Mouse (Mus musculus) hematopoietic stem cell, adult 5-6 weeks (primary cell): ENCODE data around the gene Olfr1414. TPM values are rescaled to one million over a fixed set of nuclear protein-coding genes. Genes with fewer than 3 reads are reported as not detected.
A peak's percentile ranks its signal among the peaks of the same experiment; 100 is the strongest.
"Not testable (repeated sequence)": the region's sequence is repeated elsewhere in the genome, so short reads cannot be mapped to it uniquely, and the experiment has no call there.

Experiments
- ATAC-seq, 2 experiments: fragments of 125-278 bp in 1 of 2; replicated peaks in 1 of 2; 2 replicates each; pipeline ENCODE4 v1.8.0; 2016 to 2017; ENCODE audit warnings: inconsistent platforms in 2 of 2, mild to moderate bottlenecking in 2 of 2, moderate number of reproducible peaks in 2 of 2, low read depth in 1 of 2, moderate TSS enrichment in 1 of 2; ENCODE audit not compliant: low FRiP score in 2 of 2, poor library complexity in 2 of 2, severe bottlenecking in 2 of 2, insufficient read depth in 1 of 2, low TSS enrichment in 1 of 2
- total RNA-seq: library from RNA; stranded (forward); fragments of 172-1452, 232-1000 nt; gene quantifications from 2 replicates; pipeline ENCODE4 v1.2.3, GENCODE M21; 2017

Olfr1414 gene
- total RNA-seq: not detected in 2 replicates

DNA sequence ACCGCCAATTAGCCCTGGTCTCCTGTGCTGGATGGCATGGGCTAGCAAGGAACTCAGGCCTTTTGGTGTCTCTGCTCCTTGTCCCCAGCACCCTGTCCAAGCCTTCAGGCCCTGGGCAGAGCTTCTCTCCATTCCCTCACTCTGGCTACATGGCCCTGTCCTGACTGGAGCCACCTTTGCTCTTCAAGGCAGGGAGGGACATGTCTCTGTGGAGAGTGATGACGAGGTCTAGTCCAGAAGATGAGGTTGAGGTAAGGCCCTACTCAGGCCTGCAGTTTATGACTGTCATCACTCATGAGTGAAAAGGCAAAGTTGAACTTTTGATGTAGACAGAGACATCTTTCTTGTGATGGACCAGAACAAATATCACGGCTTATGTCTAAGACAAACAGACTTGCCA lies at the start of gene Olfr1414:
Gene Olfr1414, minus strand, starts transcription at position 101 of the 400 bp plus-strand sequence.
- no peak for ATAC-seq

DNA sequence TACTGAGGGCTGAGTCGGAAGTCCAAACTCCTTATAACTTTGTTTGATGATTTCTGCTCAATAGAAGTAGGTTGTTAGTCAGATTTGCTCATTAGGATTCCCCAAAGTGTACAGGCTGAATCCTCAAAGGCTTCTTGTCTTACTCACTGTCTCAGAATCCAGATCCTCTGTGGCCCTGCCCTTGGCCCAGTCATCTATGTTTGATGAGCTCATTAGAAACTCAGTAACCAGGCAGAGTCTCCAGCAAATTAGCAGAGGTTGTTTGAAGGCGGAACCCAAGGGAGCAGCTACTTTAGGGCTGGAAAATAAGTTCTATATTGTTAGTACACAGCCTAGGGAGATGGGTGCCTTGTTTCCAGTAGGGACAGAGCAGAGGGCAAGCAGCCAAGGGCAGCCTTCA lies 27.5 kb upstream of the Olfr1414 start:
- no peak for ATAC-seq

DNA sequence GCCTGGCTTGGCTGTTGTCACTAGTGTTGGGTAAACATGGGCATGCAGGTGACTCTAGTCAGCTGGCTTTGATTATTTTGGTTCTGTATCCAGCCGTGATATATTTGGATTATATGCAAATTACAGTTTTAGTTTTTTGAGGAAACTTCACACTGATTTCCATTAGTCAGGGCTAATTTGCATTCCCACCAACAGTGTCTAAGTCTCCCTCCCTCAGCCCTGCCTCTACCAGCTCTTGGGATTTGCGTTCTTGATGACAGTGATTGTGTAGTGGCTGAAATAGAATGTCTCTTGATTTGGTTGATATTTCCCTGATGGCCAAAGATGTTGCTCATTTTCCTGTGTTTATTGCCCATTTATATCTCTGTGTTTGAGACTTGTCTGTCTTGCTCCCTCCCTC lies 20.6 kb upstream of the Olfr1414 start:
- no peak for ATAC-seq

DNA sequence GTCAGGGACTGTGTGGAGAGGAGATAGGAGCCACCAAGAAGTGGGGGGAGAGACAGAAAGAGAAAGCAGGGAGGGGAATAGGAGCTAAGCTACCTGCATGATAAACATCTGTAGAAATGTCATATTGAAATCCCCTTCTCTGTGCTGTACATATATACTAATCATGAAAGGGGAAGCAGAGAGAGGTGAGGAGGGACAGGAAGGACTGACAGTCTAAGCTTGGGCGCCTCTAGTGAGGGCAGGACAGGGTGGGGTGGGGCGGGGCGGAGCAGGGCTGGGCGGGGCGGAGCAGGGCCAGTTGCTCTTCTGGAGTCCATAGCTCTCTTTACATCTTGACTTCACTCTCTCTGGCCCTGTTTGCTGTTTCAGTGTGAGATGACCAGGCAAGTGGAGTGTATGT lies 18.5 kb upstream of the Olfr1414 start:
- ATAC-seq: peak in 1 of 2 experiments; percentile 45; a peak in 1 of 4 replicates

DNA sequence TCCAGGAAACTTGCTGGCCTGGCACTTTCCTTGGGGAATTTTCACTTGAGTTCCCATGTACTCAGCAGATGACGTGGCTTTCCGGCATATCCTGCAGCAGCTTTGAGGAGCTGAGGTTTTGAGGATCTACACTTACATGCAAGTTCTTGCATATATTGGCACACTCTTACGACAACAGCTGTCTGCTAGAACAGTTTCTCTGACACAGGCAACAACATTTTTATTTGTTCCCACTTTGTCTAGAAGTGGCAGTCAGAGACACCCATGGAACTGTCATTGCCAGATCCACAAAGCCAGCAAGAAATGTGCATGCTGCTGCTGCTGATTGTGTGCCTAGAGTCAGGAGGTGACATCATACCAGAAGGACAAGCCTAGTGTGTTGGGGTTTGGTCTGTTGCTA lies 5.3 kb upstream of the Olfr1414 start:
- ATAC-seq: no peak

DNA sequence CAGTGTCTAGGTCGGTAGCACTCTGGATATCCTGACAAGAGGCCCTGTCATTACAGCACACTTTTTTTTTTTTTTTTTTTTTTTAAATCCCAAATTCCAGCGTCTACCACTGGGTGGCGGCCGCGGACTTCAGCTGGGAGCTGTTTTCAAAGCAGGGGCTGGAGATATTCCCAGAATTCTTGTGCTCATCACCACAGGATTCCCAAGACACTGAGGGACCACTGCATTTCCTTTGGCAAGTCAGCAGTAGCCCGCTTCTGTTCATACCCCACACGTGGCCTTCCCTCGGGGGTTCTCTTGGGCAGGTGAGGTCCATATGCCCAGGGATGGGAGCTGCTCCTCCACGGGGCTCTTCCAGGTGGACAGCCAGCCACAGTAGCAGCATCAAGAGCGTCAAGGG lies 2.9 kb upstream of the Olfr1414 start:
- ATAC-seq: no peak

DNA sequence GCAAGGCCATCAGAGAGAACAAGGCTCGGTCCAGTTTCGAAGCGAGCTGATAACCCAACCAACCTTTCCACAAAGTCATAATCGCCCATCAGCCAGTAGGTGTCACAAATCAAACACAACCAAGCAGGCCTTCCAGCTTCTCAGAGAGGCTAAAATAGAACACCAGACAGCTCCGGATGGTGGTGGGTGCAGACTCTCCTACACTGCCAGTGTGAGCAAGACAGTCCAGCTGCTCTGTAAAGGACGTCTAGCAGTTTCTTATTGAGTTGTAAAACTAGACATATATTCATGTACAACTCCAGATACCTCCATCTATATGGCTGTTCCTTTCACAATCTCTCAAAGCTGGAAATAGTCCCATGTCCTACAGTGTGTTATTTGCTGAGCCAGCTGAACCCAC lies 585 bp upstream of the Olfr1414 start:
- ATAC-seq: no peak

DNA sequence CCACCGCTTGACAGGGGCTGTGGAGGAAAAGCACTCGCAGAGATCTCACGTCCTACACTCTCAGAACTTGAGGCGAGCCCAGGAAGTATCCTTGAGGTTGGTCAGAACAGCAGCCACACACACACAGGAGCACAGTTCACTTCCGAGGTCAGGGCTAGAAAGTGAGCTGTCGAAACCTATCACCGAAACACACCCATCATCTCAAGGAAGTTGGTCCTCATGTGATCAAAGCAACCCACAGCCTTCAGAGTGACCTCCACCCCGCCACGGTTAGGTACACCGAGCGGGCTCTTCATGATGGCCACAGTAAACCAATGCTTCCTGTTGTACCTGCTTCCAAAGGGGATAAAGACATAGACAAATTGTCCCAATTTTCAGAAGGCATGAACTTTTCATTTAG lies 3.1 kb downstream of the Olfr1414 start:
- no peak for ATAC-seq

DNA sequence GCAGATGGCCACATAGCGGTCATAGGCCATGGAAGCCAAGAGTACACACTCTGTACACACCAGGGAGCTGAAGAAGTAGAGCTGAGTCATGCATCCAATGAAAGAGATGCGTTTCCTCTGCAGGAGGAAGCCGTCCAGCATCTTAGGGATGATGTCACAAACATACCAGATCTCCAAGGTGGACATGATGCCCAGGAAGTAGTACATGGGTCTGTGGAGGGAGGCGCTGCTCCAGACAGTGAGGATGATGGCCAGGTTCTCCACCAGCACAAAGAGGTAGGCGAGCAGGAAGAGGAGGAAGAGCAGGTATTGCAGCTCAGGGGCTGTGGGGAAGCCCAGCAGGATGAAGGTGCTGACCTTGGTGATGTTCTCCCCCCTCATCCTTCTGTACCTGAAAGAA lies 6.8 kb downstream of the Olfr1414 start:
- not testable (repeated sequence) for ATAC-seq

DNA sequence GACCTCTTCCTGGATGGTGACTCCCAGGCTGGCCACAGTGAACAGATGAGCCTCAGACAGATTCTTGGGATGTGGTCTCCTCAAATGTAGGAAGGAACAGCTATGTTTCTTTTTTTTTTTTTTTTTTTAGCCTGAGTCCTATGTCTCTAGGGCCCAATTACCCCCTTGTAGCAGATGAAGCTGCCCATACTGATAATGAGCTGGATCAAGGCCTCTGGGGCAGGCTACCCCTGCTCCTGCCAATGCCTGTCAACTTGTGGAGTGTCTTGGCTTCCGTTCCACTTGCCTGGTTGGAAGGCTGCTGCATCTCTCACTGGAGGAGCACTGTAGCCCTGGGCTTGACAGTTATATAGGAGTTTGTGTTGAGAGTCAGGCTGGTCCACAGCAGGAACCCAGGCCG lies 22.5 kb downstream of the Olfr1414 start, which contains the start of gene Olfr1415:
Gene Olfr1415, minus strand, starts transcription at position 101 of the 400 bp plus-strand sequence.
- no peak for ATAC-seq

DNA sequence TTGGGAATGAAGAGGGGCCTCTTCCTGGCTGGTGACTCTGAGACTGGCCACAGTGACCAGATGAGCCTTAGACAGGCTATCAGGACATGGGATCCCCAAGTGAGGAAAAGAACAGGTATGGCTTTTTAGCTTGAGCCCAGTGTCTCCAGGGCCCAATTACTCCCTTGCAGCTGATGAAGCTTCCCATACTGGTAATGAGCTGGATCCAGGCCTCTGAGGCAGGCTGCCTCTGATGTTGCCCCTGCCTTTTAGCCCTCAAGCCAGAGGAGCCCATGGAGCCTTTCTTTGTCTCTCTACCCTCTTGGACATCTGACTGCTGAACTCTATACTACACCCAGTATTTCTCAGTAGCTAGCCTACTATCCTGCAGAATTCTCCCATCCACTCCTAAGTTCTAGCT lies 33.4 kb downstream of the Olfr1414 start, which contains the start of gene Olfr1416:
Gene Olfr1416, minus strand, starts transcription at position 101 of the 400 bp plus-strand sequence.
- ATAC-seq: no peak

DNA sequence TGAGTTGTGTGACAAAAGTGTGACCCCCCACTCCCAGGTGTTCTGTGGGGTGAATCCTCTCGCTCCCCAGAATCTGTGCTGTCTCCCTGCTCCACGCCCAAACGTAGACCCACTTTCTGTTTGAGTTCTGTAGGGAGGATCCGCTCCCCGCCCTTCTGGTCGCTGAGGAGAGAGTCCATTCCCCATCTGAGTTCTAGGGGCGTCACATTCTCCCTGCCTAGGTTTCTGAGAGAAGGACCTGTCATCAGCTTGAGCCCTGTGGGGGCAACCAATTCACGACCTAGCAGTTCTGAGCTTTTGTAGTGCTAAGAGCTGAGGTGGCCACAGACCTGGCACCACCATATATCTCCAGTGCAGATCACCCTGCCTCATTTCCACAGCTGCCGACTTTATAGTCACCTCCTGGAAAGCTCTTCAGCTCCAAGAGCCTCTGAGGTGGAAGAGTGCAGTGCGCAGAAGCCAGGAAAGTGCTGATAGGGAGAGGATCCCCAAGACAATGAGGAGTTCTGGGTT lies 44.3 kb downstream of the Olfr1414 start:
- ATAC-seq: peak; percentile 44 to 66

DNA sequence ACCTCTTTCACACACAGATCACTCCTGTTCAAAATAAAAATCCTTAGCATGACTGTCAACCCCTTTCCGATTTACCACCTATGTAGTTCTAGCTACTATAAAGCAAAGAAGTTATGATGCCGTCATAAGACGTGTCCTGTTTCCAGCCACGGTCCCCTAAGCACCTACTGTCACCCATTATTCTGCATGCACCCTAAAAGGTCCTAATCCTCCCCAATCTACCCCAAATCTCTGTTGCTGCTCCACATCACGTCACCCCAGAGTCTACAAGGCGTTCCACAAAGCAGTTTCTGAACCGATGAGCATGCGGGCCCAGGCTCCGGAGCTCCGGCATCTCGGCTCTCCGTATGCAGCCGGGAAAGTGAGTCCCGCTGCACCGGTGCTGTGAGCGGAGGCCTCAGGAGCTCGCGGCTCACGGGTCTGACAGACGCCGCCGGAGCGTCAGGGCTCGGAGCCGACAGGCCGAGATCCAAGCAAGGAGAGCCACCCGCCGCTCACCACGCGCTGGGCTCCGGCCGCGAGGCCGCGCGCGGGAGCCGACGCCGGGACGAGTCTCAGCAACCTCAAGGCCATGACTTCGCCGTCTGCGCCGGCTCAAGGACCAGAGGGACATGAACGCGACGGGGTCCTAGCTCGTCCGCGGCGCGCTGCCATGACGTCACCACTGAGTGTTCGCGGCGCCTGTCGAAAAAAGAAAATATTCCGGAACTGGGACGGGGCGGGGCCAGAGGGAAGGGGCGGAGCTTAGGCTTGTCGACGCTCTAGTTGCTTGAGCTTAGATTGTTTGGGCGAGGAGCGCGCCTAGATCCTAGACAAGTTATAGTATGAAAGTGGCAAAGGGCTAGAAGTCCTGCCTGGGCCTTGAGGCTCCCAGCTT lies 45.1 kb downstream of the Olfr1414 start, which contains the start of gene Ndufa10:
Gene Ndufa10, minus strand, starts transcription at position 696 of the 877 bp plus-strand sequence.
- peak; percentile 87 to 94 for ATAC-seq

DNA sequence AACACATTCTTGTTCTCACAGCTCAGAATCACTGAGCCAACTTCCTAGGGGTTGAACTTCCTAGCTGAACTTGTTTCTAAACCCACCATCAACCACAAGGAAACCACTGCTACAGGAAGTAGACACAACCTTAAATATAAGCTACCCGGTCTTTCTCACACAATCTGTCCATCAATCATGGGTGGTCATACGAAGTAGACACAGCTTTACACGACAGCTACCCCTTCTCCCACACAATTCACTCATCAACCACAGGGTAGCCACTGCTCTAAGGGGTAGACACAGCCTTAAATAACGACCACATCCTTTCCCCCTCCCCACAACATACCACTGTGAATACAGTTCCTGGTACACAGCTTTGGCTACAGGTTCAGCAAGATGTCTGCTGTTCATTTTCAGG lies 49.6 kb downstream of the Olfr1414 start:
- no peak for ATAC-seq

DNA sequence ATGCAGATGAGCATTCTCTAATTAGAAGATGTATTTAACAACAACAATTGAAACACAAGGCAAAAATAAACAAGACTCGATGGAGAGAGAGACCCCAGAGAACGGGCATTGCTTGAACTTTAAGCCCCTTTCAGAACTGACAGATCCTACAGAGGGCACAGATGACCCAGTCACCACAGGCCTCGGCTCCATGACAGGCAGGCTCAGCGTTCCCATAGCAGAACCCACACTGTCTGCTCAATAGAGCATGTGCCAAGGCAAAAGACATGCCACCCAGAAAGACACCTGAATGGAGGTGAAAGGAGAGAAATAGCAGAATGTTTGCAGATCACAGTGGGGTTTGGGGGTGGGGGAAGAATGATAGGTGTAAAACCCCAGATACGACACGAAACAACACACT lies 60.0 kb downstream of the Olfr1414 start:
- no peak for ATAC-seq

DNA sequence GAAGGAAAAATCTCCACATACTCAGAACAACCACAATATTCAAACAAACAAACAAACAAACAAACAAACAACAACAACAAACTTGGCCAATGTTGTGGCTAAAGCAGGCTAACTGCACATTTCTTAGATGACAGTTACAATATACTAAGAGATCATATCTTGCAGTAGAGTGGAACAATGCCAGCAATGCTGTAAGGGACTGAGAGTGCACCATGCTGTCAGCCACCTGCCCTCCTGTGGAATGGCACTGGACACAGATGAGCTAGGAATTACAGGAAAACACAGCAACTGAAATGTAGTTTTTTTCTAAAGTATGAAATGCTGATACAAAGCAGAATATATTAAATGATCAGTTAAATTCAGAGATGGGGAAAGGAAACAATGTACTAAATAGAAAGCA lies 60.7 kb downstream of the Olfr1414 start:
- no peak for ATAC-seq
